Mouse (Mus musculus) liver, adult 2 months (tissue): ENCODE measurements around the gene Wwox.

ENCODE experiments used
- CTCF ChIP-seq: fragments of 200-500 bp; IDR thresholded peaks from 2 replicates; pipeline ENCODE4 v1.5.1; 2011; ENCODE audit warnings: low read depth, low read length, control low read depth
- POLR2A ChIP-seq: fragments of 200-500 bp; IDR thresholded peaks from 2 replicates; pipeline ENCODE4 v1.6.1; 2011; ENCODE audit warnings: low read length, control low read depth; ENCODE audit not compliant: insufficient read depth; ENCODE audit errors: extremely low read depth

- TF ChIP-seq POLR2A (no peak), CTCF (no peak)
Observed at GRCm38 (mm10) chr8:114626897-114627296, 187.4 kb downstream of the Wwox start.
